Mouse (Mus musculus): Measurements from ENCODE around the gene Olfr43. TPM values are rescaled to one million over a fixed set of nuclear protein-coding genes. Genes with fewer than 3 reads are reported as not detected.

Olfr43 gene
- total RNA-seq (2021): not detected

GRCm38 (mm10) chr11:74211279-74211678 is at the start of gene Olfr43:
TSS of gene Olfr43 (minus strand) at chr11:74211379.
- DNase-seq (ENCODE audit: low spot score in 2 of 2): no peak
- intact Hi-C loops (cut with DNase I): no loop called here

- no peak for DNase-seq (ENCODE audit: low spot score in 2 of 2)
- intact Hi-C loops (cut with DNase I): no loop called here
Observed at GRCm38 (mm10) chr11:74259508-74259907, 48.3 kb upstream of the Olfr43 start, which contains the start of gene Olfr406. TSS of gene Olfr406 (plus strand) at chr11:74259808.

- no peak for DNase-seq (ENCODE audit: low spot score in 2 of 2)
- intact Hi-C loops (cut with DNase I): no loop called here
Observed at GRCm38 (mm10) chr11:74241201-74241600, 30.0 kb upstream of the Olfr43 start.

- no peak for DNase-seq (ENCODE audit: low spot score in 2 of 2)
- intact Hi-C loops (cut with DNase I): no loop called here
Observed at GRCm38 (mm10) chr11:74185949-74186348, 25.2 kb downstream of the Olfr43 start, which contains the start of gene Olfr403. TSS of gene Olfr403 (plus strand) at chr11:74186249.

- no peak for DNase-seq (ENCODE audit: low spot score in 2 of 2)
- intact Hi-C loops (cut with DNase I): no loop called here
Observed at GRCm38 (mm10) chr11:74183745-74184144, 27.4 kb downstream of the Olfr43 start.

- intact Hi-C loops (cut with DNase I): no loop called here
- DNase-seq (ENCODE audit: low spot score in 2 of 2): no peak
Observed at GRCm38 (mm10) chr11:74183168-74183567, 28.0 kb downstream of the Olfr43 start.

- DNase-seq (ENCODE audit: low spot score in 2 of 2): no peak
- intact Hi-C loops (cut with DNase I): no loop called here
Observed at GRCm38 (mm10) chr11:74168771-74169170, 42.4 kb downstream of the Olfr43 start.

Other genes starting within 250 kb of the Olfr43 start
- gene Olfr398, start 221.0 kb downstream of the Olfr43 start, total RNA-seq (2021): not detected
- gene Olfr139, start 154.8 kb downstream of the Olfr43 start, total RNA-seq (2021): not detected
- gene Olfr399, start 154.8 kb downstream of the Olfr43 start, total RNA-seq (2021): not detected
- gene Zfp616, start 141.4 kb downstream of the Olfr43 start, total RNA-seq (2021): not detected
- not detected for gene Olfr401, start 97.7 kb downstream of the Olfr43 start, total RNA-seq (2021)
- gene Olfr402, start 57.9 kb downstream of the Olfr43 start, total RNA-seq (2021): not detected
- gene Olfr403, start 25.1 kb downstream of the Olfr43 start, total RNA-seq (2021): not detected
- gene Olfr406, start 48.4 kb upstream of the Olfr43 start, total RNA-seq (2021): not detected
- gene Olfr59, start 72.4 kb upstream of the Olfr43 start, total RNA-seq (2021): not detected
- gene Olfr410, start 126.7 kb upstream of the Olfr43 start, total RNA-seq (2021): not detected
- gene Olfr411, start 141.3 kb upstream of the Olfr43 start, total RNA-seq (2021): not detected
- gene Olfr412, start 150.7 kb upstream of the Olfr43 start, total RNA-seq (2021): not detected